Mouse (Mus musculus) G1E (cell line): ENCODE measurements around the gene Nckap5l.

Source experiments
- CTCF ChIP-seq: IDR thresholded peaks from 2 replicates; pipeline ENCODE4 v1.5.1; 2012; ENCODE audit warnings: low read depth, low read length, inconsistent platforms, mixed read lengths
- GATA1 ChIP-seq: IDR thresholded peaks from 2 replicates; pipeline ENCODE4 v1.6.1; 2012; ENCODE audit warnings: borderline replicate concordance, low read length, inconsistent platforms, mixed read lengths
- TAL1 ChIP-seq: conservative IDR thresholded peaks from 2 replicates; pipeline ENCODE4 v1.6.1; 2012; ENCODE audit warnings: low read depth, low read length, inconsistent platforms, mixed read lengths

DNA sequence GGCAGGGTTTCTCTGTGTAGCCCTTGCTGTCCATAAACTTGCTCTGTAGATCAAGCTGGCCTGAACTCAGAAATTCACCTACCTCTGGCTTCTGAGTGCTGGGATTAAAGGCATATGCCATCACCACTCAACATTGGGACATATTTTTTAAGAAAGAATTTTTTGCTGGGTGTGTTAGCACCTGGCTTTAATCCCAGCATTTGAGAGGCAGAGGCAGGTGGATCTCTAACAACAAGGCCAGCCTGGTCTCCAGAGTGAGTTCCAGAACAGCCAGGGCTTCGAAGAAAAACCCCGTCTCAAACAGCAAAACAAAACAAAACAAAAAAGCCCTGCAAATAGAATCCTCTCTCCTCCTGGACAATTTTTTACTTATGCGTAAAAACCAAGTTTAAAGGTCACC lies 82.0 kb downstream of the Nckap5l start:
- TF ChIP-seq CTCF: no peak
- TF ChIP-seq GATA1: no peak
- no peak for TF ChIP-seq TAL1
